Mouse (Mus musculus) small intestine, adult 2 months (tissue): ENCODE data around the gene Phykpl. TPM values are rescaled to one million over a fixed set of nuclear protein-coding genes. Genes with fewer than 3 reads are reported as not detected.

Experiments
- H3K27ac ChIP-seq: fragments of 200-500 bp; 2 replicates; pipeline ENCODE4 v1.5.1; 2012; ENCODE audit warnings: low read depth, low read length, control low read depth, inconsistent platforms; ENCODE audit not compliant: insufficient read depth
- H3K27me3 ChIP-seq: fragments of 200-500 bp; 2 replicates; pipeline ENCODE4 v1.6.1; 2012; ENCODE audit warnings: mild to moderate bottlenecking, moderate library complexity, low read length, inconsistent platforms; ENCODE audit not compliant: control insufficient read depth, insufficient read depth
- H3K36me3 ChIP-seq: fragments of 200-500 bp; 2 replicates; pipeline ENCODE4 v1.6.1; 2012; ENCODE audit warnings: mild to moderate bottlenecking, low read length, control low read depth, inconsistent platforms; ENCODE audit not compliant: control insufficient read depth, insufficient read depth
- H3K4me1 ChIP-seq: fragments of 200-500 bp; 2 replicates; pipeline ENCODE4 v1.6.1; 2012; ENCODE audit warnings: low read length, inconsistent platforms, mixed read lengths; ENCODE audit not compliant: control insufficient read depth, insufficient read depth, insufficient read length
- H3K4me3 ChIP-seq: fragments of 200-500 bp; 2 replicates; pipeline ENCODE4 v1.5.1; 2012; ENCODE audit warnings: low read depth, mild to moderate bottlenecking, control low read depth, inconsistent platforms, low read length, moderate library complexity
- CTCF ChIP-seq: fragments of 200-500 bp; IDR thresholded peaks from 2 replicates; pipeline ENCODE4 v1.5.1; 2012; ENCODE audit warnings: low read depth, mild to moderate bottlenecking, control low read depth, inconsistent platforms, low read length, moderate library complexity, mixed read lengths; ENCODE audit not compliant: insufficient replicate concordance, insufficient read length; ENCODE audit errors: extremely low read depth
- POLR2A ChIP-seq: fragments of 200-500 bp; IDR thresholded peaks from 2 replicates; pipeline ENCODE4 v1.6.1; 2012; ENCODE audit warnings: low read depth, mild to moderate bottlenecking, control low read depth, inconsistent platforms, low read length, moderate library complexity
- WGBS: fragments of 180-500 bp; shearing (Covaris S2); methylation state at CpG from one replicate; pipeline ENCODE4 v1.1.7; 2018; 5-methylcytosine and 5-hydroxymethylcytosine counted together
- polyA plus RNA-seq: library from polyadenylated mRNA; depleted of rRNA; stranded (reverse); fragments of >200 nt; gene quantifications from 2 replicates; pipeline ENCODE4 v1.2.3, GENCODE M21; 2012; rRNA removed

Phykpl gene
- polyA plus RNA-seq, 1 experiment: 18.7 TPM

DNA sequence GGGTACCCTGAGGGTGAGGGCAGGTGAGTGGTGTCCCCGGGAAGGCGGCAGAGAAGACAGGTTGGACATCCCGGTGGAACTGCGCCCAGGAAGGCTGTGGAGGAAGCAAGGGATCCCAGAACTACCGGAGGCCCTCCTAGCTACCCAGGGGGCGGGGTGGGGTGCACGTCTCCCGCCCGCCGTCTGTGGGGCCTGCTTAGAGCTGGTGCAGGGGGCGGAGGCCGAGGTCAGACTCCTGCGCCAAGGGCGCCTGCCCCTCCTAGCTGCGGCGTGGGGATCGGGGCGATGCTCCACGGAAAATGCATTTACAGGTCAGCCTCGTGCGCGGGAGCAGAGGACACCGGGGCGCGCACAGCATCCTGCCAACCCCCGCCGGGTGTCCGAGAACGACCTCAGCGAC is 65.7 kb downstream of the Phykpl start:
- under 1% methylated on average over 29 of the region's 30 CpGs for WGBS
- peaks cover under 1% of the 10 kb centered on the region; the same call in 1 of the 2 replicates for H3K36me3 ChIP-seq
- H3K27me3 ChIP-seq: no peaks in the 10 kb centered on the region
- TF ChIP-seq POLR2A (no peak), CTCF (no peak)
- H3K4me1 ChIP-seq: peaks cover 13% of the 10 kb centered on the region
- peak overlapping the region; percentile 93 for H3K4me3 ChIP-seq
- H3K27ac ChIP-seq: peak overlapping the region; percentile 53; the same call in 1 of the 2 replicates

DNA sequence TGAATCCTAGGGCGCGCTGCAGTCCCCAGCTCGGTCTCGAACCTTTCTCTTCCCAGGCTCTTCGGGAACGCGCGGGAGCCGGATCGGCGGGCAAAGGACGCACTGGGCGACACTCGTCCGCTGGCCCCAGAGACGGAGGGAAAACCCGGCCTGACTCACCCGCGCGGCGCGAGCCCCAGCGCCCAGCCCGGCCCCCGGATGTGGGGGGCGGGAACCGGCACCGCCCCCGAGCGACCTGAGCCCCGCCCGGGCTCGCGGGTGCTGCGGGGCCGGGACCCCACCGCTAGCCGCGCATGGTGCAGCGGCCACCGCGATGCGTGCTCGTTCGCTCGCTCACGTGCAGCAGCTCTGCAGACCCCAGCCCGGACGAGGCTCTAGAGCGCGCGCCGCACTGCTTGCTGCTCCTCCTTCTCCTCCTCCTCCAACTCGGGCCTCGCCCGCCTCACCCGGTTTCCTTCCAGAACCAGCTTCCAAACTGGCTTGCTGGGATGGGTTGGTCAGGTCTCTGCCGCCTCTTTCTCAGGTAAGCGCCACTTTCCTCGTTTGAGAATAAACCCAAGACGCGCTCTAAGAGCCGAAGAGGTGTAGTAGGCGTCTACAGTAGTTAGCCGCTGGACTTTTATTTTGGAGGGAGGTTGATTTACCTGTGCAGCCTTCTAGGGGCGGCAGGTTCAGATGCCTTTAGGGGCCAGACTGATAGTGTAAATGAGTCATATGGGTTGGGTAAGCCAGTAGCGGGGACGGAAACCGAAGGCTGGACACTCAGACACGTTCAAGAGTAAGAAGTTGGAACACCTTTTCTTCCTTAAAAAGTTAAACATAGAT is 66.3 kb downstream of the Phykpl start, which contains the start of the genes N4bp3 and D930048N14Rik:
Gene N4bp3, minus strand, starts transcription at position 152 of the 825 bp plus-strand sequence.
Gene D930048N14Rik, plus strand, starts transcription at position 264 of the 825 bp plus-strand sequence.
- Histone ChIP-seq H3K27ac (peak within 1 kb of the TSS; percentile 53), H3K36me3 (no peaks in the 10 kb centered on the region), H3K27me3 (no peaks in the 10 kb centered on the region), H3K4me3 (peak within 1 kb of the TSS; percentile 93), H3K4me1 (peaks cover 13% of the 10 kb centered on the region)
- WGBS: 2% methylated on average over 70 of the region's 70 CpGs
- TF ChIP-seq CTCF (no peak), POLR2A (no peak; the same call in 1 of the 2 replicates)

DNA sequence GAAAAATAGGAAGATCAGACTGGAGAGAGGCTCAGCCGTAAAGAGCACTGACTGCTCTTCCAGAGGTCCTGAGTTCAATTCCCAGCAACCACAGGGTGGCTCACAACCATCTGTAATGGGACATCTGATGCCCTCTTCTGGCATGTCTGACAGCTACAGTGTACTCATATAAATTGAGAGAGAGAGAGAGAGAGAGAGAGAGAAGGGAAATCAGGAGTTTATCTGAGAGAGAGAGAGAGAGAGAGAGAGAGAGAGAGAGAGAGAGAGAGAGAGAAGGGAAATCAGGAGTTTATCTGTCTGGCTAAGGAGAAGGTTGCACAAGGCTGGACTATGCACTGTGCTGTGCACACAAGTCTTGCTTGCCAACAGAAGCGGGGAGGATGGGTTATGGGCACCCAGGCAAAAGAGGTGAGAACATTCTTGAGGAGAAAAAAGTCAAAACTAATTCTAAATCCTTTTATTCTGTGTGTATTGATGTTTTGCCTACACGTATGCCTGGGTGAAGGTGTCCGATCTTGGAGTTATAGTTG is 68.4 kb downstream of the Phykpl start:
- H3K27ac ChIP-seq: no peak overlapping the region
- no peak overlapping the region for H3K4me3 ChIP-seq
- peaks cover 5% of the 10 kb centered on the region for H3K4me1 ChIP-seq
- H3K36me3 ChIP-seq: no peaks in the 10 kb centered on the region
- H3K27me3 ChIP-seq: no peaks in the 10 kb centered on the region
- no peak for TF ChIP-seq CTCF
- TF ChIP-seq POLR2A: no peak
- 82% methylated on average over 4 of the region's 4 CpGs for WGBS

DNA sequence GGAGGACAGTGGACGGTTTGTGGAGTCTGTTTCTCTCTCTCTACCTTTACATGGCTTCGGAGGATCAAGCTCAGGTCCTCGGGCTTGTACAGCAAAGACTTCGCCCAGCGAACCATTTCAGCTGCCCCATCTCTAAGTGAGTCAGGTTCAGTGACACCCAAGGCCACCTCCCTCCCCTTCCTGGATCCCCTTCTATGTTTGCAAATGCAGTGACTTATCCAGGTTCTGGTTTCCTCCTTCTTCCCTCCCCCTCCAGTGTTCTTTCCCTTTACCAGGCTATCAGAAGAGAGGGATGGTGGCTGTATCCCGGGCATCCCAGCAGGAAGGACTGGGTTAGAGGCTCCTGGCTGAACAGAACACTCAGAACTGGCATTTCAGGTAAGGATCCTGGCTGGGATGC is 69.2 kb downstream of the Phykpl start:
- TF ChIP-seq POLR2A (no peak), CTCF (no peak)
- H3K27me3 ChIP-seq: no peaks in the 10 kb centered on the region
- no peaks in the 10 kb centered on the region for H3K36me3 ChIP-seq
- no peak overlapping the region for H3K27ac ChIP-seq
- no peak overlapping the region for H3K4me3 ChIP-seq
- peaks cover 10% of the 10 kb centered on the region for H3K4me1 ChIP-seq
- WGBS: 78% methylated on average over 6 of the region's 6 CpGs

Other genes with a start within 250 kb of the Phykpl start
- gene Hnrnpab, start 22.1 kb downstream of the Phykpl start, polyA plus RNA-seq: 276 and 428 TPM in 2 replicates
- gene Nhp2, start 35.0 kb downstream of the Phykpl start, polyA plus RNA-seq: 33.8 and 45.0 TPM in 2 replicates
- gene Rmnd5b, start 51.1 kb downstream of the Phykpl start, polyA plus RNA-seq: 36.0 and 45.9 TPM in 2 replicates
- 2.5 and 5.0 TPM in 2 replicates for gene N4bp3, start 66.1 kb downstream of the Phykpl start, polyA plus RNA-seq
- gene D930048N14Rik, start 66.2 kb downstream of the Phykpl start, polyA plus RNA-seq: 2.4 and 3.1 TPM in 2 replicates
- 1.4 and 3.0 TPM in 2 replicates for gene 0610009B22Rik, start 104.1 kb downstream of the Phykpl start, polyA plus RNA-seq
- gene Sec24a, start 178.9 kb downstream of the Phykpl start, polyA plus RNA-seq: 36.6 and 56.9 TPM in 2 replicates
- gene Sar1b, start 178.9 kb downstream of the Phykpl start, polyA plus RNA-seq: 11.4 and 19.9 TPM in 2 replicates